In the genomic region with DNA sequence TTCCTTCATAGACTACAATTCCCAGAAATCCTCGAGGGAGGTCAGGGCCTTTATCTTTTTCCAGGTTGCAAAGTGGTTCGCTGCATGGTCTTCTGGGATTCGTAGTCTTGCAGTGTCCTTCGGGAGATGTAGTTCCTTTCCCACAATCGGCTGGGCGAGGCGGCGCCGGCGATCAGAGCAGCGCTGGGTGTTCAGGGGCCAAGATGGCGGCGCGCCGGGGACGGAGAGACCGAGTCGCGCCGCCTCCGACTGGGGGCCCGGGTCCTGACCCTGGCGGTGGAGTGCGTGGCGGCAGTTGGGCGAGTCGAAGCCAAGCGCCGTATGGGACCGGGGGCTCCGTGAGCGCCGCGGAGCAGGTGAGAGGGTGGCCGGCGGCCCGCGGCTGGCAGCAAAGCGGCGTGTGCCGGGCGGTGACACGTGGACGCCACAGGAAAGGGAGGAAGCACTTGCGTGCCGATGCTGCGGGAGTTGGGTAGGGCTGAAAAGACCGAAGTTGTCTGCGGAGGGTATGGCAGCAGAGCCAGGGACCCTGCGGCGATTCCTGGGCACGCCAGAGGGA, we compare ENCODE assay signal across 7 mouse cellular contexts. TPM values are rescaled to one million over a fixed set of nuclear protein-coding genes. Genes with fewer than 3 reads are reported as not detected.
A peak's percentile ranks its signal among the peaks of the same experiment; 100 is the strongest.
DNase-seq lines count a peak whose midpoint lies in the region; ATAC-seq lines count a peak whose summit lies in the region.

No protein-coding gene starts in this region.

- peak overlapping the region; percentile 91 for H3K4me3 ChIP-seq in intestine, embryonic 16.5 days (ENCODE audit: low read length)
- peak overlapping the region; percentile 92 for H3K4me3 ChIP-seq in midbrain, embryonic 11.5 days (ENCODE audit: low read depth, low read length)

- H3K9me3 ChIP-seq in intestine, embryonic 16.5 days (ENCODE audit: control insufficient read depth, low read length), result no peaks in the 10 kb centered on the region
- no peaks in the 10 kb centered on the region for H3K9me3 ChIP-seq in midbrain, embryonic 11.5 days (ENCODE audit: control insufficient read depth, low read length)

- peak; percentile 97 for ATAC-seq in intestine, embryonic 16.5 days
- peak; percentile 96 for ATAC-seq in midbrain, embryonic 11.5 days (ENCODE audit: low FRiP score)

- H3K27me3 ChIP-seq in intestine, embryonic 16.5 days (replicated peaks; ENCODE audit: control insufficient read depth, insufficient read depth, low read length), result no peaks in the 10 kb centered on the region
- no peaks in the 10 kb centered on the region for H3K27me3 ChIP-seq in midbrain, embryonic 11.5 days (ENCODE audit: control insufficient read depth, insufficient read depth, low read length)

- peaks cover 18% of the 10 kb centered on the region for H3K4me1 ChIP-seq in intestine, embryonic 16.5 days (ENCODE audit: control insufficient read depth, insufficient read depth, low read length)
- H3K4me1 ChIP-seq in midbrain, embryonic 11.5 days (ENCODE audit: control insufficient read depth, insufficient read depth, low read length), result peaks cover 9% of the 10 kb centered on the region; the same call in 1 of the 2 replicates

- under 1% methylated on average over 52 of the region's 52 CpGs for WGBS in intestine, embryonic 16.5 days
- WGBS in midbrain, embryonic 11.5 days, result under 1% methylated on average over 52 of the region's 52 CpGs

- peak; percentile 93 for DNase-seq in adrenal gland, adult 8-10 months
- DNase-seq in embryo, embryonic 9.5 days (ENCODE audit: extremely low spot score), result peak; percentile 92
- DNase-seq in gastrocnemius, postnatal 4 days (ENCODE audit: low spot score in 2 of 2), result peak; percentile 85 to 92
- peak; percentile 92 to 93 for DNase-seq in left cerebral cortex, postnatal 36 days (ENCODE audit: low spot score in 2 of 2)
- DNase-seq in midbrain, embryonic 11.5 days (ENCODE audit: low spot score, missing footprints), result peak; percentile 98
- peak; percentile 90 for DNase-seq in skeletal muscle tissue, adult 2 months (ENCODE audit: low read depth, low spot score)

- H3K36me3 ChIP-seq in intestine, embryonic 16.5 days (ENCODE audit: control insufficient read depth, insufficient read depth, low read length), result no peaks in the 10 kb centered on the region; the same call in 1 of the 2 replicates
- H3K36me3 ChIP-seq in midbrain, embryonic 11.5 days (ENCODE audit: control insufficient read depth, insufficient read depth, low read length), result no peaks in the 10 kb centered on the region

- peak overlapping the region; percentile 95 for H3K27ac ChIP-seq in intestine, embryonic 16.5 days (ENCODE audit: low read length)
- H3K27ac ChIP-seq in midbrain, embryonic 11.5 days (ENCODE audit: low read depth, low read length), result peak overlapping the region; percentile 80

- intact Hi-C loops in left cerebral cortex, postnatal 36 days (cut with DNase I), result no loop called here

- peak overlapping the region; percentile 70 for H3K4me2 ChIP-seq in intestine, embryonic 16.5 days (ENCODE audit: low read depth, low read length)
- peak overlapping the region; percentile 77 for H3K4me2 ChIP-seq in midbrain, embryonic 11.5 days

- H3K9ac ChIP-seq in intestine, embryonic 16.5 days (ENCODE audit: low read depth, low read length), result peak overlapping the region; percentile 83
- H3K9ac ChIP-seq in midbrain, embryonic 11.5 days (ENCODE audit: low read length), result peak overlapping the region; percentile 86

RNA-seq across cellular contexts. Expression of a gene that starts 11.5 kb away (rescaled TPM):
- 100 to 1,000 TPM in 2 of 4 experiments, 10 to 100 TPM in 2; 55.5 to 115 (median 89.6) TPM for total RNA-seq in adrenal gland, adult 8-10 months (2022)
- total RNA-seq in gastrocnemius, postnatal 4 days (2021), result 10 to 100 TPM; 75.3 to 85.3 TPM
- polyA plus RNA-seq in intestine, embryonic 16.5 days (2015; fragmentation: Nextera tagmentation; extraction: Ambion mirVana), result 23.3 and 26.3 TPM in 2 replicates
- total RNA-seq in left cerebral cortex, postnatal 36 days (2021), result 100 to 1,000 TPM; 108 to 118 TPM
- 72.1 and 77.0 TPM in 2 replicates for polyA plus RNA-seq in midbrain, embryonic 11.5 days (2014; fragmentation: Nextera tagmentation; extraction: Ambion mirVana)

RNA-seq across cellular contexts. Expression of a gene that starts 11.8 kb away (rescaled TPM):
- total RNA-seq in adrenal gland, adult 8-10 months (2022), result 10 to 100 TPM; 27.8 to 37.8 (median 34.3) TPM
- 10 to 100 TPM; 35.3 to 43.9 TPM for total RNA-seq in gastrocnemius, postnatal 4 days (2021)
- polyA plus RNA-seq in intestine, embryonic 16.5 days (2015; fragmentation: Nextera tagmentation; extraction: Ambion mirVana), result 23.4 and 27.5 TPM in 2 replicates
- 10 to 100 TPM; 20.5 to 25.5 TPM for total RNA-seq in left cerebral cortex, postnatal 36 days (2021)
- polyA plus RNA-seq in midbrain, embryonic 11.5 days (2014; fragmentation: Nextera tagmentation; extraction: Ambion mirVana), result 38.2 and 48.5 TPM in 2 replicates

RNA-seq across cellular contexts. Expression of a gene that starts 19.2 kb away (rescaled TPM):
- 10 to 100 TPM; 43.3 to 47.8 (median 45.5) TPM for total RNA-seq in adrenal gland, adult 8-10 months (2022)
- total RNA-seq in gastrocnemius, postnatal 4 days (2021), result 10 to 100 TPM; 31.6 to 34.3 TPM
- 77.2 and 88.8 TPM in 2 replicates for polyA plus RNA-seq in intestine, embryonic 16.5 days (2015; fragmentation: Nextera tagmentation; extraction: Ambion mirVana)
- 10 to 100 TPM; 42.5 to 44.1 TPM for total RNA-seq in left cerebral cortex, postnatal 36 days (2021)
- polyA plus RNA-seq in midbrain, embryonic 11.5 days (2014; fragmentation: Nextera tagmentation; extraction: Ambion mirVana), result 115 and 117 TPM in 2 replicates

RNA-seq across cellular contexts. Expression of a gene that starts 53.2 kb away (rescaled TPM):
- total RNA-seq in adrenal gland, adult 8-10 months (2022), result 10 to 100 TPM; 13.0 to 25.3 (median 19.9) TPM
- 1 to 10 TPM; 4.9 to 5.5 TPM for total RNA-seq in gastrocnemius, postnatal 4 days (2021)
- 8.8 and 9.4 TPM in 2 replicates for polyA plus RNA-seq in intestine, embryonic 16.5 days (2015; fragmentation: Nextera tagmentation; extraction: Ambion mirVana)
- total RNA-seq in left cerebral cortex, postnatal 36 days (2021), result 1 to 10 TPM; 5.9 to 7.1 TPM
- polyA plus RNA-seq in midbrain, embryonic 11.5 days (2014; fragmentation: Nextera tagmentation; extraction: Ambion mirVana), result 1.0 and 1.4 TPM in 2 replicates

RNA-seq across cellular contexts. Expression of a gene that starts 58.2 kb away (rescaled TPM):
- total RNA-seq in adrenal gland, adult 8-10 months (2022), result 10 to 100 TPM; 19.0 to 27.7 (median 20.8) TPM
- 10 to 100 TPM; 16.0 to 19.0 TPM for total RNA-seq in gastrocnemius, postnatal 4 days (2021)
- polyA plus RNA-seq in intestine, embryonic 16.5 days (2015; fragmentation: Nextera tagmentation; extraction: Ambion mirVana), result 17.2 and 17.3 TPM in 2 replicates
- 10 to 100 TPM; 20.1 to 20.2 TPM for total RNA-seq in left cerebral cortex, postnatal 36 days (2021)
- polyA plus RNA-seq in midbrain, embryonic 11.5 days (2014; fragmentation: Nextera tagmentation; extraction: Ambion mirVana), result 13.9 and 14.2 TPM in 2 replicates

Comparison
In these comparisons a context has a peak if more than half of its experiments do, and no peak if none do; other contexts are left out.
1. Peak in every context shown above with its lines: DNase-seq, ATAC-seq, H3K4me3 ChIP-seq and H3K27ac ChIP-seq.